Mouse (Mus musculus) heart, postnatal 10 days (tissue): ENCODE results near the gene BC016579. TPM values are rescaled to one million over a fixed set of nuclear protein-coding genes. Genes with fewer than 3 reads are reported as not detected.

ENCODE experiments used
- DNase-seq, 2 experiments: peaks; one replicate each; pipeline ENCODE4 v3.0.0; 2021
- intact Hi-C: fragments of 180-260 bp; cut with DNase I; formaldehyde crosslinking; loops from one replicate; pipeline ENCODE4 v1.15.1; 2025
- total RNA-seq, 2 experiments: library from RNA; stranded (reverse); gene quantifications; 2 replicates each; pipeline ENCODE4 v1.2.3; 2021

The BC016579 gene
- total RNA-seq, 2 experiments from 2014 or later = not detected

- no peak for DNase-seq
- intact Hi-C loops = loop anchor here (5.0 kb wide), 1 partner anchor 47 kb away; no protein-coding TSS in a partner anchor
These were observed 74.0 kb downstream of the BC016579 start for GRCm38 (mm10) chr16:45579883-45580282.

Other genes with a start within 250 kb of the BC016579 start
- gene Cd200, start 245.0 kb downstream of the BC016579 start, total RNA-seq = 10 to 100 TPM; 83.8 to 94.1 TPM
- gene Gm609, start 161.1 kb downstream of the BC016579 start, total RNA-seq = not detected
- not detected for gene Gm17783, start 122.0 kb downstream of the BC016579 start, total RNA-seq
- gene Slc9c1, start 118.8 kb downstream of the BC016579 start, total RNA-seq = not detected
- under 1 TPM; 0.10 to 0.14 TPM for gene Gcsam, start 43.7 kb downstream of the BC016579 start, total RNA-seq
- not detected for gene Tmprss7, start 39.6 kb upstream of the BC016579 start, total RNA-seq
- under 1 TPM; 0.20 to 0.22 TPM for gene Tagln3, start 70.5 kb upstream of the BC016579 start, total RNA-seq
- 10 to 100 TPM; 19.2 TPM for gene Abhd10, start 88.9 kb upstream of the BC016579 start, total RNA-seq